Mouse (Mus musculus) forebrain, postnatal 0 days (tissue): ENCODE data around the gene Babam2. TPM values are rescaled to one million over a fixed set of nuclear protein-coding genes. Genes with fewer than 3 reads are reported as not detected.

Experiments used
- ATAC-seq: fragments of 200-750 bp; cut with Nextera tagmentation; 2 replicates; pipeline ENCODE4 v1.8.0; 2017; ENCODE audit warnings: mild to moderate bottlenecking, moderate library complexity
- DNase-seq: peaks from one replicate; pipeline ENCODE4 v3.0.0-alpha.2; 2015
- H3K27ac ChIP-seq: fragments of 300-500 bp; sonication (generic); 2 replicates; pipeline ENCODE4 v1.5.1; 2014; ENCODE audit warnings: low read depth, mild to moderate bottlenecking, antibody characterized with exemption, low read length, moderate library complexity, mixed read lengths
- H3K27me3 ChIP-seq: fragments of 300-500 bp; sonication (generic); 2 replicates; pipeline ENCODE4 v1.6.1; 2014; ENCODE audit warnings: mild to moderate bottlenecking, low read length, mixed read lengths; ENCODE audit not compliant: insufficient read depth
- H3K36me3 ChIP-seq: fragments of 300-500 bp; sonication (generic); 2 replicates; pipeline ENCODE4 v1.6.1; 2014; ENCODE audit warnings: mild to moderate bottlenecking, moderate library complexity; ENCODE audit not compliant: insufficient read depth
- H3K4me1 ChIP-seq: fragments of 300-500 bp; sonication (generic); 2 replicates; pipeline ENCODE4 v1.6.1; 2014; ENCODE audit warnings: antibody characterized with exemption; ENCODE audit not compliant: insufficient read depth
- H3K4me2 ChIP-seq: fragments of 300-500 bp; sonication (generic); 2 replicates; pipeline ENCODE4 v1.6.1; 2014; ENCODE audit warnings: low read depth, mild to moderate bottlenecking, moderate library complexity
- H3K4me3 ChIP-seq: fragments of 300-500 bp; sonication (generic); 2 replicates; pipeline ENCODE4 v1.5.1; 2014; ENCODE audit warnings: low read depth, low read length, mixed read lengths
- H3K9ac ChIP-seq: fragments of 300-500 bp; sonication (generic); 2 replicates; pipeline ENCODE4 v1.6.1; 2014; ENCODE audit warnings: mild to moderate bottlenecking
- H3K9me3 ChIP-seq: fragments of 300-500 bp; sonication (generic); 2 replicates; pipeline ENCODE4 v1.6.1; 2016; ENCODE audit warnings: low read length
- CTCF ChIP-seq: sonication (generic); IDR thresholded peaks from 2 replicates; pipeline ENCODE4 v1.5.1; 2016; ENCODE audit warnings: antibody characterized with exemption, control low read depth, low read depth
- WGBS: fragments of 180-500 bp; shearing (Covaris S2); extraction: QIAGEN DNeasy Blood & Tissue Kit; methylation state at CpG from one replicate; pipeline ENCODE4 v1.1.7; 2014; 5-methylcytosine and 5-hydroxymethylcytosine counted together
- polyA plus RNA-seq: library from polyadenylated mRNA; unstranded; fragments of >200 nt; fragmentation: Nextera tagmentation; extraction: Ambion mirVana; gene quantifications from 2 replicates; pipeline ENCODE4 v1.2.1, GENCODE M21; 2015
- total RNA-seq: library from RNA; depleted of rRNA; stranded (reverse); fragments of >200 nt; gene quantifications from 2 replicates; pipeline ENCODE4 v1.2.3, GENCODE M21; 2014

Babam2 gene
- total and polyA plus RNA-seq, 2 experiments from 2014 or later = 42.7 to 61.5 TPM

GRCm38 (mm10) chr5:31804751-31805150, 107.3 kb downstream of the Babam2 start:
- Histone ChIP-seq H3K36me3 (no peaks in the 10 kb centered on the region), H3K27me3 (no peaks in the 10 kb centered on the region), H3K4me3 (no peak overlapping the region), H3K27ac (no peak overlapping the region), H3K9me3 (no peaks in the 10 kb centered on the region), H3K9ac (no peak overlapping the region), H3K4me2 (no peak overlapping the region), H3K4me1 (no peaks in the 10 kb centered on the region)
- DNase-seq = no peak
- ATAC-seq = no peak
- whole genome bisulfite sequencing = 49% methylated on average over 8 of the region's 8 CpGs
- no peak for TF ChIP-seq CTCF

GRCm38 (mm10) chr5:31807312-31807711, 109.8 kb downstream of the Babam2 start:
- ATAC-seq = no peak
- Histone ChIP-seq H3K4me1 (no peaks in the 10 kb centered on the region), H3K4me2 (no peak overlapping the region), H3K9ac (no peak overlapping the region), H3K36me3 (no peaks in the 10 kb centered on the region), H3K4me3 (no peak overlapping the region), H3K27ac (no peak overlapping the region), H3K27me3 (no peaks in the 10 kb centered on the region), H3K9me3 (no peaks in the 10 kb centered on the region)
- no peak for TF ChIP-seq CTCF
- WGBS = 98% methylated on average over 6 of the region's 6 CpGs
- no peak for DNase-seq

- DNase-seq (peak; percentile 77), ATAC-seq (peak; percentile 69)
These were observed 110.8 kb downstream of the Babam2 start for GRCm38 (mm10) chr5:31808271-31808670.

GRCm38 (mm10) chr5:31810796-31811662, 113.5 kb downstream of the Babam2 start:
- TF ChIP-seq CTCF = no peak
- Histone ChIP-seq H3K4me2 (no peak overlapping the region), H3K4me3 (no peak overlapping the region), H3K4me1 (no peaks in the 10 kb centered on the region), H3K9me3 (no peaks in the 10 kb centered on the region), H3K36me3 (no peaks in the 10 kb centered on the region), H3K27ac (no peak overlapping the region), H3K9ac (no peak overlapping the region), H3K27me3 (no peaks in the 10 kb centered on the region)
- ATAC-seq = no peak
- DNase-seq = peak; percentile 40
- 41% methylated on average over 12 of the region's 12 CpGs for WGBS

More at GRCm38 (mm10) chr5:31808271-31808670, 110.8 kb downstream of the Babam2 start:
- no peaks in the 10 kb centered on the region for H3K9me3 ChIP-seq
- WGBS = 38% methylated on average over 2 of the region's 2 CpGs
- H3K9ac ChIP-seq = no peak overlapping the region
- H3K4me3 ChIP-seq = no peak overlapping the region
- H3K4me2 ChIP-seq = no peak overlapping the region
- H3K27ac ChIP-seq = no peak overlapping the region
- no peaks in the 10 kb centered on the region for H3K4me1 ChIP-seq
- TF ChIP-seq CTCF = no peak
- H3K27me3 ChIP-seq = no peaks in the 10 kb centered on the region
- no peaks in the 10 kb centered on the region for H3K36me3 ChIP-seq

GRCm38 (mm10) chr5:31811663-31812001, 114.1 kb downstream of the Babam2 start:
- Histone ChIP-seq H3K9me3 (no peaks in the 10 kb centered on the region), H3K27ac (no peak overlapping the region), H3K36me3 (no peaks in the 10 kb centered on the region), H3K4me3 (no peak overlapping the region), H3K4me1 (no peaks in the 10 kb centered on the region), H3K27me3 (no peaks in the 10 kb centered on the region), H3K4me2 (no peak overlapping the region), H3K9ac (no peak overlapping the region)
- TF ChIP-seq CTCF = no peak
- no peak for ATAC-seq
- 79% methylated on average over 1 of the region's 1 CpGs for WGBS
- no peak for DNase-seq

GRCm38 (mm10) chr5:31813156-31813675, 115.7 kb downstream of the Babam2 start:
- H3K4me3 ChIP-seq = no peak overlapping the region
- no peak overlapping the region for H3K9ac ChIP-seq
- WGBS = 59% methylated on average over 6 of the region's 6 CpGs
- H3K27ac ChIP-seq = no peak overlapping the region
- ATAC-seq (no peak), DNase-seq (peak; percentile 13)
- no peak for TF ChIP-seq CTCF
- no peaks in the 10 kb centered on the region for H3K27me3 ChIP-seq
- no peaks in the 10 kb centered on the region for H3K9me3 ChIP-seq
- H3K36me3 ChIP-seq = no peaks in the 10 kb centered on the region
- H3K4me2 ChIP-seq = no peak overlapping the region
- H3K4me1 ChIP-seq = no peaks in the 10 kb centered on the region

- Histone ChIP-seq H3K9me3 (no peaks in the 10 kb centered on the region), H3K27ac (no peak overlapping the region), H3K4me2 (no peak overlapping the region), H3K9ac (no peak overlapping the region), H3K36me3 (no peaks in the 10 kb centered on the region), H3K4me3 (no peak overlapping the region), H3K4me1 (no peaks in the 10 kb centered on the region), H3K27me3 (no peaks in the 10 kb centered on the region)
- 93% methylated on average over 4 of the region's 4 CpGs for WGBS
- TF ChIP-seq CTCF = no peak
- ATAC-seq = no peak
- no peak for DNase-seq
These were observed 116.6 kb downstream of the Babam2 start for GRCm38 (mm10) chr5:31814068-31814467.
